Mouse (Mus musculus) Patski (cell line): ENCODE data around the gene Larp1b. TPM values are rescaled to one million over a fixed set of nuclear protein-coding genes. Genes with fewer than 3 reads are reported as not detected.
A peak's percentile ranks its signal among the peaks of the same experiment; 100 is the strongest.

Experiments used
- ATAC-seq: fragments of 100-300 bp; one replicate; pipeline ENCODE4 v1.8.0; 2021
- CTCF ChIA-PET: fragments of 350-600 bp; sonication (Branson Sonifier 250); formaldehyde crosslinking; loops from one replicate; lab custom pipeline; 2022; ENCODE audit warnings: inconsistent platforms; lab: Charles Lee
- POLR2A ChIA-PET: fragments of 350-600 bp; sonication (Branson Sonifier 250); formaldehyde crosslinking; loops from one replicate; lab custom pipeline; 2022; ENCODE audit warnings: antibody characterized with exemption, inconsistent platforms; lab: Charles Lee
- DNase-seq: peaks from one replicate; pipeline ENCODE4 v3.0.0-alpha.2; 2011; ENCODE audit warnings: low read depth, low spot score
- H3K27me3 ChIP-seq: fragments of 371-371 bp; one replicate; pipeline ENCODE4 v1.5.1; 2021
- CTCF ChIP-seq: fragments of 100-300 bp; IDR thresholded peaks from one replicate; pipeline ENCODE4 v1.5.1; 2021
- in situ Hi-C: fragments of 300-500 bp; cut with MboI; formaldehyde crosslinking; loops from 3 replicates; pipeline ENCODE4 v1.11.1; 2018; ENCODE audit warnings: low pct_unique_long_range_greater_than_20kb, mixed read lengths
- polyA plus RNA-seq: library from polyadenylated mRNA; unstranded; gene quantifications from one replicate; pipeline ENCODE4 v1.2.3, GENCODE M21; 2021

Larp1b gene
- polyA plus RNA-seq, 1 experiment from 2014 or later, result 64.6 TPM

DNA sequence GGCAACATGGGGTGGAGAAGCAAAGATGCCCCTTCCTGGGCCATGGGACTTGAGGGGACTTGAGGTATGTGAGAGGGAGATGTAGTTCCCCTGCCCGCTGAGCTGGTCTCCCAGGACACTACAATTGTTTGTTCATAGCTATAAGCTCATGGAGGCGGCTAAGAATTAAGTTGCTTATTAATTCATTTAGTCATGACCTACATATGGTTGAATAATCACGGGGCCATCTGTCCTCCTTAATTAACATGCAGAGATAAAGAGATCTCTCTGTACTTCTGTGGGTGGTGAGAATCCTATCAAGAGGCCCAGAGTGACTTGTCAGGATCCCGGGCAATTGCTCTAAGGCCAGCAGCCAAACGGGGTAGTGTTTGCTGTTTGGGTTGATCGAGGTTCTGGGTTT, 98.2 kb downstream of the Larp1b start:
- in situ Hi-C loops, result loop anchor here (10.0 kb wide), 1 partner anchor 627 kb away; no protein-coding TSS in a partner anchor
- ATAC-seq, result no peak
- TF ChIP-seq CTCF, result no peak
- CTCF ChIA-PET, result interaction anchor here (1.2 to 1.5 kb wide), 2 partner anchors 16 kb away, joined by 3 read pairs; no protein-coding TSS in a partner anchor
- H3K27me3 ChIP-seq, result no peaks in the 10 kb centered on the region
- POLR2A ChIA-PET, result no interaction called here
- DNase-seq, result no peak

DNA sequence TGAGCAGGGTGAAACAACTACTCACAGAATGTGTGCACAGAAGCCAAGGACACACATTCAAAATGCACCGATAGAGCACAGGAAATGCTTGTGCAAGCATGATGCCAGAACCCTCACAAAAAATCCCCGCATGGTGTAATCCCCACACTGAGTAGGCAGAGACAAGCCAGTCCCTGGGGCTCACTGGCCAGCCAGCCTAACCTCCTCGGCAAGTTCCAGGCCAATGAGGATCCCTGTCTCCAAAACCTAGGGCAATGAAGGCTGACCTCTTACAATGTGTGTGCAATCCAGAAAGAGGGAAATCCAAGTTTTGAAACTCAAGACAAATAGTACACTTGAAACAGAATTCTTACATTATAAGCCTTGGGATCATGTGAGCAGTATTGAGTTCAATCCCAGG, 103.7 kb downstream of the Larp1b start:
- H3K27me3 ChIP-seq, result no peaks in the 10 kb centered on the region
- no peak for DNase-seq
- ChIA-PET CTCF (no interaction called here), POLR2A (no interaction called here)
- in situ Hi-C loops, result no loop called here
- TF ChIP-seq CTCF, result no peak
- no peak for ATAC-seq

DNA sequence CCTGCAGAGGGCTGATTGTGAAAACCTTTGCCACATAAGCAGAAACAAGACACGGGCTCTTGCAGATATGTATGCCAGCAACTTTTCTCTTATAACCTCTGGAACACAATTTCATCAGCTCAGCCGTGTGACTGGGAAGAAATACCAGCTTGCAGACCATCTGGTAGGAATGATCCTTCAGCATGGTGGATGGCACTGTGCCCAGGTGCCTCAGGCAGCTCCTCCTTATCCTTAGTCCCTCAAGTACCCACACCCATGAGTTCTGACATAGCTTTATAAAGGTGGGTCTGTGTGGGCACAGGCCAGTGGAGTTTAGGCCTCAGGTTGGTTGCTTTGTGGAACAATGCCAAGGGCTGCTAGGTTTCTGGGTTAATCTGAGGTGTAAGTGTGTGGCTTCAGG, 108.8 kb downstream of the Larp1b start:
- POLR2A ChIA-PET, result no interaction called here
- ATAC-seq (peak; percentile 24), DNase-seq (no peak)
- no peaks in the 10 kb centered on the region for H3K27me3 ChIP-seq
- TF ChIP-seq CTCF, result no peak
- in situ Hi-C loops, result no loop called here
- CTCF ChIA-PET, result interaction anchor here (0.8 to 1.2 kb wide), 5 partner anchors 12 to 20 kb away, joined by 3 to 6 read pairs (median 5); no protein-coding TSS in a partner anchor

DNA sequence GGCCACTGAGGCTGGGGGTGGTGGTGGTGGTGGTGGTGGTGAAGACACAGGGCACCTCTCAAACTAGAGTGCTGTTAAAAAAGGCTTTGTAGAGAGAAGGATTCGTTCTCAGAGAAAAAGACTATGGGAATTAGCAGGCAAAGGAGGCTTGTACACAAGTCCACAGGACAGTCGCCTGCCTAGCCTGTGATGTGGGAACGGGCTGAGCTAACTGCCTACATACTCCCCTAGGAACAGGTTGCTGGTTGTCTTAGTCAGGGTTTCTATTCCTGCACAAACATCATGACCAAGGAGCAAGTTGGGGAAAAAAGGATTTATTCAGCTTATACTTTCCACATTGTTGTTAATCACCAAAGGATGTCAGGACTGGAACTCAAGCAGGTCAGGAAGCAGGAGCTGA, 109.6 kb downstream of the Larp1b start:
- ATAC-seq, result no peak
- ChIA-PET POLR2A (no interaction called here), CTCF (interaction anchor here (0.8 to 1.2 kb wide), 3 partner anchors 14 to 19 kb away, joined by 3 to 5 read pairs (median 3); no protein-coding TSS in a partner anchor)
- no peak for TF ChIP-seq CTCF
- in situ Hi-C loops, result no loop called here
- no peak for DNase-seq
- no peaks in the 10 kb centered on the region for H3K27me3 ChIP-seq

DNA sequence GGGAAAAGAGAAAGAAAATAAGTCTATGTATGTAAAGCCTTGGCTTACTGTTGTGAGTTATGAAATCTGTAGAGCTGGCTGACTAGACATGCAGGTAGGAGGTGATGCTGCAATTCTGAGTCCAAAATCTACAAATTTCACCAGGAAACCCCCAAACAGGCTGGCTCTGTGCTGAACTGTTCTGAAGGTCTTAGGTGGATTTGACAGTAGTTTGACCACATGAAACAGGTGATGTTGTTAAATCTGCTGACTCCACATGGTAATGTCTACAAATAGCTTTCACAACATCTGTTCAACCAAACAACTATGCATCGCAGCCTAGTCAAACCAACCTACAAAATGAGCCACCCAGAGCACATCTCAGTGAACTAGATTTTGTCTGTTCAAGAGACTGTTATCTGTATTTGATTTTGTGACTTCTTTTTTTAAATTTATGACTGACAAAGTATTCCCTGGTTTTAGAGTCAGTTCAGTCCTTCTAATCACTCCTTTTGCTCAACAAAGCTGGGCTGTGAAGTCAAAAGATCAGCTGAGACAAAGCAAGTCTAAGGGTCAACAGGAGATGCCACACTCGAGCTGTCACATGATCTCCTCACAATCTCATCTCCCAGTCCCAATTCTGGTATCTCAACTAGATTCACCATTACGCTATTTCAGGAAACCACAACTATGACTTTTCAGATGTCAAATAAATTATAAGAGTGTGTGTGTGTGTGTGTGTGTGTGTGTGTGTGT, 112.4 kb downstream of the Larp1b start:
- ATAC-seq (no peak), DNase-seq (no peak)
- TF ChIP-seq CTCF, result no peak
- POLR2A ChIA-PET, result no interaction called here
- H3K27me3 ChIP-seq, result no peaks in the 10 kb centered on the region
- in situ Hi-C loops, result no loop called here
- CTCF ChIA-PET, result no interaction called here

DNA sequence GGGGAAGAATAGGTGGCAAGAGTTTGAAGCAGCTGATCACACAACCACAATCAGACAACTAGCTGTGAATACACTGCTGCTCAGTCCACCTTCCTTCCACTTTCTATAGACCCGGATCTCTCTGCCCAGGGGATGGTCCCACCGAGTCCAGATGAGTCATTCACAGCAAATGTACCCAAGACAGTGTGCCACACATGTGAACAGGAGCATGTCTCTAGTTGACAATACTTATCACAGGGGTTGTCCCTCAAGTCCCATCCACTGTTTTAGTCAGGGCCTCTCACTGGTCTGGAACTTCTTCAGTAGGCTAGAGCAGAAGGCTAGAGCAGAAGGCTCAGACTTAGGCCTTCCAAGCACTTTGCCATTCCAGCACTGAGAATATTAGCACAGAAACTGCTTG, 113.1 kb downstream of the Larp1b start:
- ChIA-PET CTCF (interaction anchor here (1.2 to 3.5 kb wide), 2 partner anchors 18 to 19 kb away, joined by 3 to 25 read pairs; no protein-coding TSS in a partner anchor), POLR2A (no interaction called here)
- DNase-seq (no peak), ATAC-seq (no peak)
- no peaks in the 10 kb centered on the region for H3K27me3 ChIP-seq
- in situ Hi-C loops, result no loop called here
- no peak for TF ChIP-seq CTCF

DNA sequence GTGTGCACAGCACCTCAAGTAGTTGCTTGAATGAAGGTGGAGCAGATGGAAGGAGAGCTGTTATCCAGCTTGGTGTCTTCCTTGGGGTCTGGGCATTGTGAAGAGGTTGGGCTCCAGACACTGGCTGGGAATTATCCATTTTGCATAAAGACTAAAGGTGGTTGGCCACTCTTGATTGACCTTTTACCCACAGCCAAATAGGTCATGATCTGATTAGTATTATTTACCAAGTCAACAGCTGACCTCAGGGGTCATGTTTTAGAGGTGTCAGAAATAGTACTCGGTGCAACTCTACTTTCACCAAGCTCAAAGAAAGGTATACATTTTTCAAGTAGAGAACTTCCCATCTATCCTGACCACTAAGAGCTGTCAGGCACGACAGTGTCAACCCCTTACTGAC, 115.7 kb downstream of the Larp1b start:
- in situ Hi-C loops, result no loop called here
- ATAC-seq, result no peak
- POLR2A ChIA-PET, result interaction anchor here (1.0 kb wide), 1 partner anchor 10 kb away, joined by 4 read pairs; no protein-coding TSS in a partner anchor

DNA sequence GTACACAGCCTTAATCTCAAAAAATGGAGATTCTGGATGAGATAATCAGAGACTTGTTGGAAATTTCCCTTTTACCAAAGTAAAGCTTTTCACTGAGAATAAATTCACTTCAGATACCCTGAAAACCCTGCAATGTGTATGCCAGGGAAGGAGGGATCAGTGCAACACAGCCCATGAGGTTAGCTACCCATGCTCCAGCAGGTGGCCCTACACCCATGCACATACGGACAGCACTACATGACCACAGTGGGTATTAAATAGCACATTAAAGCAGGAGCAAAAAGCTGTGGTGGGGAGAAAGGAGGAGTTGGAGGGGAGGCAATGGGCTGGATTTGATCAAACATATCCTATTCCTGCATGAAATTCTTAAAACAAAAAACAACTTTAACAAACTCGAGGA, 120.9 kb downstream of the Larp1b start:
- POLR2A ChIA-PET, result interaction anchor here (0.7 kb wide), 1 partner anchor 24 kb away, joined by 3 read pairs; no protein-coding TSS in a partner anchor
- ATAC-seq, result no peak
- peak; percentile 55 for TF ChIP-seq CTCF
- H3K27me3 ChIP-seq, result no peaks in the 10 kb centered on the region
- DNase-seq, result no peak
- in situ Hi-C loops, result no loop called here
- CTCF ChIA-PET, result interaction anchor here (1.1 to 2.3 kb wide), 5 partner anchors 11 to 604 kb away, joined by 3 to 10 read pairs (median 4); no protein-coding TSS in a partner anchor

More for the DNA sequence above, 115.7 kb downstream of the Larp1b start:
- no peak for TF ChIP-seq CTCF
- no peak for DNase-seq
- no peaks in the 10 kb centered on the region for H3K27me3 ChIP-seq
- CTCF ChIA-PET, result interaction anchor here (1.4 to 3.5 kb wide), 5 partner anchors 9 to 573 kb away, joined by 4 to 25 read pairs (median 4); no protein-coding TSS in a partner anchor

DNA sequence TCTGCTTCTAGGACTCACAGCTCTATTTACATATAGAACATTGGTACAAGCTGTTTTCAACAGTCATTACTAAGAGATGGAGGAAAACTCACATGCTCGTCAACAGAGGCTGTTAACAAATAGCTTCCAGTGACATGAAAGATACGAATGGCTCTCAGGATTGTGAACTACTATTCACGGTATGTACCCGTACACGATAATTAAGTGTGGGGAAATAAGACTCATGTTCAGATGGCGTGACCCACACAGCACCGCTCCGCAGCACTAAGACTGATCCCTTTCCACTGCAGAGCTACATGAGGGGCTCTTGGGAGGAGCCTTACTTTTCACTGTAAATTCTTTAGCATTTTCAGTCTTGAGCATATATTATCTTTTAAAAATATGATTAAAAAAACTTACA, 125.7 kb downstream of the Larp1b start:
- no peaks in the 10 kb centered on the region for H3K27me3 ChIP-seq
- ATAC-seq (no peak), DNase-seq (no peak)
- CTCF ChIA-PET, result interaction anchor here (1.9 kb wide), 1 partner anchor 33 kb away, joined by 4 read pairs; no protein-coding TSS in a partner anchor
- POLR2A ChIA-PET, result interaction anchor here (1.2 kb wide), 1 partner anchor 10 kb away, joined by 4 read pairs; no protein-coding TSS in a partner anchor
- no peak for TF ChIP-seq CTCF
- in situ Hi-C loops, result no loop called here

DNA sequence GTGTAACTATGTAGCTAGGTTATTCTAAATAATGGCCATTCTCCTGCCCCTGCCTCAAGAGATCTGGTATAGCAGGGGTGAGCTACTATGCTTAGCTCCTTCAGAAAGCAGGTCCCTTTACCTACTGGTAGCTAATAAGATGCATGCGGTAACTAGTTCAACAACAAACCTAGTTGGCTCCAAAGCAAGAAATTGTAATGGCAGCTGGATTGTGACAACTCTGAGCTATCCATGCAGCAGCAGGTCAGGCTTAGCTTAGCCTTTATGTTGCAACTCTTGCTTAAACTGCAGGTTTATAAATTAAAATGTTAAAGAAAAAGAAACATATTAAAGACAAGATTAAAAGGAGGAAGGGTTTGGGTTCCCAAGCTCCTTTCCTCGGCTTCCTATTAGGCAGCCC, 129.0 kb downstream of the Larp1b start:
- CTCF ChIA-PET, result interaction anchor here (0.7 to 1.9 kb wide), 3 partner anchors 12 to 20 kb away, joined by 3 to 5 read pairs (median 5); no protein-coding TSS in a partner anchor
- ATAC-seq (no peak), DNase-seq (no peak)
- POLR2A ChIA-PET, result no interaction called here
- no peak for TF ChIP-seq CTCF
- H3K27me3 ChIP-seq, result no peaks in the 10 kb centered on the region
- in situ Hi-C loops, result no loop called here

DNA sequence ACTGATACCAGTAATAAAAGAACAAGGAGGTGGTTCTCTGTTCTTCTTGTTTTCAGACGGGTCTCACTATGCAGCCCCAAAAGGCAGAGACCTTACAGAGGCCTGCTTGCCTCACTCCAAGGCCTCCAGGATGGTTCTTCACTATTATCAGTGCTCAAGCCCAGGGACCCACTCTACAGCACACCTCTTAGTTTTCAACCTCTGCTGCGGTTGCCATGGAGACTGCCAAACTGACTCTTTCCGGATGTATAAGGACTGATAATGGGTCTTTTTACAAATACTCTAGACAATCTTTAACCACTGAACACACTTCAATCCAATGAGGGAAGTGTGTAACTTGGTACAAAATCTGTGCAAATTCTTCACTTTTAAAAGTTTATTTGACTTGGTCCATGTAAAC, 131.1 kb downstream of the Larp1b start:
- ChIA-PET CTCF (interaction anchor here (1.1 to 3.0 kb wide), 5 partner anchors 9 to 102 kb away, joined by 3 to 13 read pairs (median 4); no protein-coding TSS in a partner anchor), POLR2A (interaction anchor here (0.6 kb wide), 1 partner anchor 90 kb away, joined by 3 read pairs; no protein-coding TSS in a partner anchor)
- TF ChIP-seq CTCF, result no peak
- in situ Hi-C loops, result no loop called here
- no peaks in the 10 kb centered on the region for H3K27me3 ChIP-seq
- DNase-seq (no peak), ATAC-seq (no peak)
